Mouse (Mus musculus) embryonic facial prominence, embryonic 14.5 days (tissue): Measurements from ENCODE around the gene Zfp638. TPM values are rescaled to one million over a fixed set of nuclear protein-coding genes. Genes with fewer than 3 reads are reported as not detected.
"Not testable (repeated sequence)": the region's sequence is repeated elsewhere in the genome, so short reads cannot be mapped to it uniquely, and the experiment has no call there.

Experiments used
- ATAC-seq: fragments of 200-750 bp; cut with Nextera tagmentation; 2 replicates; pipeline ENCODE4 v1.8.0; 2017; ENCODE audit warnings: low read depth, moderate number of reproducible peaks, moderate TSS enrichment
- DNase-seq: peaks from one replicate; pipeline ENCODE4 v3.0.0-alpha.2; 2015; ENCODE audit warnings: low spot score
- H3K27ac ChIP-seq: fragments of 300-500 bp; sonication (generic); replicated peaks from 2 replicates; pipeline ENCODE4 v1.5.1; 2014; ENCODE audit warnings: low read depth, mild to moderate bottlenecking, low read length, moderate library complexity
- H3K27me3 ChIP-seq: fragments of 300-500 bp; sonication (generic); replicated peaks from 2 replicates; pipeline ENCODE4 v1.6.1; 2014; ENCODE audit warnings: low read length; ENCODE audit not compliant: control insufficient read depth, insufficient read depth
- H3K36me3 ChIP-seq: fragments of 300-500 bp; sonication (generic); 2 replicates; pipeline ENCODE4 v1.6.1; 2014; ENCODE audit warnings: low read length, mixed read lengths; ENCODE audit not compliant: control insufficient read depth, insufficient read depth
- H3K4me1 ChIP-seq: fragments of 300-500 bp; sonication (generic); 2 replicates; pipeline ENCODE4 v1.6.1; 2014; ENCODE audit warnings: antibody characterized with exemption, low read length; ENCODE audit not compliant: control insufficient read depth, insufficient read depth
- H3K4me2 ChIP-seq: fragments of 300-500 bp; sonication (generic); 2 replicates; pipeline ENCODE4 v1.6.1; 2014; ENCODE audit warnings: low read depth, mild to moderate bottlenecking, low read length, moderate library complexity, mixed read lengths
- H3K4me3 ChIP-seq: fragments of 300-500 bp; sonication (generic); 2 replicates; pipeline ENCODE4 v1.5.1; 2014; ENCODE audit warnings: low read depth, mild to moderate bottlenecking, low read length
- H3K9ac ChIP-seq: fragments of 300-500 bp; sonication (generic); 2 replicates; pipeline ENCODE4 v1.6.1; 2014; ENCODE audit warnings: low read depth, mild to moderate bottlenecking, low read length, moderate library complexity, mixed read lengths
- H3K9me3 ChIP-seq: fragments of 300-500 bp; sonication (generic); 2 replicates; pipeline ENCODE4 v1.6.1; 2016; ENCODE audit warnings: low read length; ENCODE audit not compliant: control insufficient read depth
- WGBS: fragments of 180-500 bp; shearing (Covaris S2); extraction: QIAGEN DNeasy Blood & Tissue Kit; methylation state at CpG from one replicate; pipeline ENCODE4 v1.1.7; 2014; 5-methylcytosine and 5-hydroxymethylcytosine counted together
- polyA plus RNA-seq: library from polyadenylated mRNA; unstranded; fragments of >200 nt; fragmentation: Nextera tagmentation; extraction: Ambion mirVana; gene quantifications from 2 replicates; pipeline ENCODE4 v1.2.1, GENCODE M21; 2014

The Zfp638 gene
- polyA plus RNA-seq, 1 experiment from 2014 or later: 66.2 TPM

- H3K9me3 ChIP-seq: no peaks in the 10 kb centered on the region
- H3K27ac ChIP-seq: no peak overlapping the region
- H3K4me2 ChIP-seq: peak overlapping the region; percentile 63; the same call in 1 of the 2 replicates
- H3K4me3 ChIP-seq: peak overlapping the region; percentile 39; the same call in 1 of the 2 replicates
- WGBS: 75% methylated on average over 4 of the region's 4 CpGs
- H3K36me3 ChIP-seq: no peaks in the 10 kb centered on the region
- no peak for ATAC-seq
- H3K4me1 ChIP-seq: peaks cover 4% of the 10 kb centered on the region; the same call in 1 of the 2 replicates
- H3K27me3 ChIP-seq: peaks cover 14% of the 10 kb centered on the region
- no peak for DNase-seq
- H3K9ac ChIP-seq: no peak overlapping the region
These were observed 153.1 kb downstream of the Zfp638 start for GRCm38 (mm10) chr6:84020002-84020401.

GRCm38 (mm10) chr6:84021990-84022389, 155.1 kb downstream of the Zfp638 start:
- DNase-seq (no peak), ATAC-seq (no peak)
- Histone ChIP-seq H3K4me2 (no peak overlapping the region), H3K27me3 (peaks cover 14% of the 10 kb centered on the region), H3K27ac (no peak overlapping the region), H3K4me3 (no peak overlapping the region), H3K9me3 (no peaks in the 10 kb centered on the region), H3K9ac (no peak overlapping the region), H3K36me3 (no peaks in the 10 kb centered on the region), H3K4me1 (peaks cover 4% of the 10 kb centered on the region; the same call in 1 of the 2 replicates)
- 68% methylated on average over 3 of the region's 3 CpGs for WGBS

GRCm38 (mm10) chr6:84025636-84026035, 158.7 kb downstream of the Zfp638 start:
- Histone ChIP-seq H3K27ac (no peak overlapping the region), H3K4me1 (no peaks in the 10 kb centered on the region), H3K4me2 (no peak overlapping the region), H3K9ac (no peak overlapping the region), H3K27me3 (no peaks in the 10 kb centered on the region), H3K36me3 (no peaks in the 10 kb centered on the region), H3K4me3 (no peak overlapping the region), H3K9me3 (no peaks in the 10 kb centered on the region)
- DNase-seq (no peak), ATAC-seq (no peak)
- 77% methylated on average over 3 of the region's 3 CpGs for WGBS

- Histone ChIP-seq H3K4me1 (no peaks in the 10 kb centered on the region), H3K9me3 (no peaks in the 10 kb centered on the region), H3K27me3 (no peaks in the 10 kb centered on the region), H3K36me3 (no peaks in the 10 kb centered on the region), H3K4me2 (no peak overlapping the region), H3K27ac (no peak overlapping the region), H3K9ac (no peak overlapping the region), H3K4me3 (no peak overlapping the region)
- no peak for DNase-seq
- ATAC-seq: no peak
These were observed 161.9 kb downstream of the Zfp638 start for GRCm38 (mm10) chr6:84028791-84029190.

GRCm38 (mm10) chr6:84029775-84030174, 162.9 kb downstream of the Zfp638 start:
- no peak overlapping the region for H3K9ac ChIP-seq
- DNase-seq (no peak), ATAC-seq (no peak)
- no peaks in the 10 kb centered on the region for H3K36me3 ChIP-seq
- WGBS: 84% methylated on average over 7 of the region's 7 CpGs
- no peak overlapping the region for H3K4me3 ChIP-seq
- H3K9me3 ChIP-seq: no peaks in the 10 kb centered on the region
- H3K4me2 ChIP-seq: no peak overlapping the region
- H3K27me3 ChIP-seq: no peaks in the 10 kb centered on the region
- H3K4me1 ChIP-seq: no peaks in the 10 kb centered on the region
- no peak overlapping the region for H3K27ac ChIP-seq

- DNase-seq, H3K27me3 ChIP-seq, H3K4me3 ChIP-seq, H3K9me3 ChIP-seq, H3K4me1 ChIP-seq, ATAC-seq, H3K9ac ChIP-seq, H3K27ac ChIP-seq, H3K4me2 ChIP-seq, H3K36me3 ChIP-seq: not testable (repeated sequence)
- WGBS: 56% methylated on average over 5 of the region's 5 CpGs
These were observed 165.6 kb downstream of the Zfp638 start for GRCm38 (mm10) chr6:84032516-84032915.

Other genes starting within 250 kb of the Zfp638 start
- gene Clec4f, start 210.9 kb upstream of the Zfp638 start, polyA plus RNA-seq: not detected in 2 replicates
- gene Cd207, start 189.3 kb upstream of the Zfp638 start, polyA plus RNA-seq: not detected in 2 replicates
- gene Vax2, start 155.8 kb upstream of the Zfp638 start, polyA plus RNA-seq: 0.43 and 0.45 TPM in 2 replicates
- 1.8 and 2.3 TPM in 2 replicates for gene Atp6v1b1, start 124.1 kb upstream of the Zfp638 start, polyA plus RNA-seq
- gene Ankrd53, start 104.5 kb upstream of the Zfp638 start, polyA plus RNA-seq: 0.17 TPM in 1 of 2 replicates, not detected in the other
- 92.5 and 98.9 TPM in 2 replicates for gene Tex261, start 91.3 kb upstream of the Zfp638 start, polyA plus RNA-seq
- 50.6 and 61.2 TPM in 2 replicates for gene Nagk, start 72.1 kb upstream of the Zfp638 start, polyA plus RNA-seq
- gene Paip2b, start 35.4 kb upstream of the Zfp638 start, polyA plus RNA-seq: 17.2 and 17.3 TPM in 2 replicates
- 14.3 and 17.0 TPM in 2 replicates for gene Dysf, start 141.5 kb downstream of the Zfp638 start, polyA plus RNA-seq